Mouse (Mus musculus) thymus, adult 2 months (tissue): ENCODE measurements around the gene Phf7.

ENCODE experiments used
- CTCF ChIP-seq: fragments of 200-500 bp; IDR thresholded peaks from 2 replicates; pipeline ENCODE4 v1.5.1; 2012; ENCODE audit warnings: mild to moderate bottlenecking, control low read depth, low read length, moderate library complexity, borderline replicate concordance; ENCODE audit not compliant: control insufficient read depth, poor library complexity, insufficient read depth; ENCODE audit errors: extremely low read depth
- POLR2A ChIP-seq: fragments of 200-500 bp; IDR thresholded peaks from 2 replicates; pipeline ENCODE4 v1.6.1; 2012; ENCODE audit warnings: mild to moderate bottlenecking, low read length, control low read depth, moderate library complexity; ENCODE audit not compliant: control insufficient read depth, poor library complexity, insufficient read depth; ENCODE audit errors: extremely low read depth

GRCm38 (mm10) chr14:31237101-31237882 is 13.8 kb downstream of the Phf7 start:
- TF ChIP-seq CTCF (no peak), POLR2A (no peak)
